Mouse (Mus musculus) T-cell, adult 2 months (primary cell): ENCODE measurements around the gene Ace3.

ENCODE experiments used
- DNase-seq: peaks from one replicate; pipeline ENCODE4 v3.0.0; 2022; ENCODE audit warnings: low spot score

Ace3 gene

GRCm38 (mm10) chr11:106044349-106044748, 49.9 kb downstream of the Ace3 start:
- DNase-seq = no peak

- no peak for DNase-seq
Observed at GRCm38 (mm10) chr11:106045256-106045655, 50.8 kb downstream of the Ace3 start.

- no peak for DNase-seq
Observed at GRCm38 (mm10) chr11:106045780-106046179, 51.3 kb downstream of the Ace3 start.

- no peak for DNase-seq
Observed at GRCm38 (mm10) chr11:106046584-106046983, 52.1 kb downstream of the Ace3 start.

GRCm38 (mm10) chr11:106053921-106054320, 59.4 kb downstream of the Ace3 start:
- DNase-seq = no peak

- DNase-seq = no peak
Observed at GRCm38 (mm10) chr11:106054600-106054999, 60.1 kb downstream of the Ace3 start.
